Mouse (Mus musculus) thymus, adult 2 months (tissue): ENCODE results near the gene Cmtm1.

Experiments used
- CTCF ChIP-seq: fragments of 200-500 bp; IDR thresholded peaks from 2 replicates; pipeline ENCODE4 v1.5.1; 2012; ENCODE audit warnings: mild to moderate bottlenecking, control low read depth, low read length, moderate library complexity, borderline replicate concordance; ENCODE audit not compliant: control insufficient read depth, poor library complexity, insufficient read depth; ENCODE audit errors: extremely low read depth
- POLR2A ChIP-seq: fragments of 200-500 bp; IDR thresholded peaks from 2 replicates; pipeline ENCODE4 v1.6.1; 2012; ENCODE audit warnings: mild to moderate bottlenecking, low read length, control low read depth, moderate library complexity; ENCODE audit not compliant: control insufficient read depth, poor library complexity, insufficient read depth; ENCODE audit errors: extremely low read depth

GRCm38 (mm10) chr8:104246621-104247020 lies 63.3 kb downstream of the Cmtm1 start:
- TF ChIP-seq CTCF (no peak), POLR2A (no peak; the same call in 1 of the 2 replicates)
